Mouse (Mus musculus) heart, postnatal 14 days (tissue): ENCODE measurements around the gene Clip3. TPM values are rescaled to one million over a fixed set of nuclear protein-coding genes. Genes with fewer than 3 reads are reported as not detected.

Source experiments
- DNase-seq, 2 experiments: peaks; one replicate each; pipeline ENCODE4 v3.0.0; 2021 to 2022
- intact Hi-C: fragments of 180-260 bp; cut with DNase I; formaldehyde crosslinking; loops from one replicate; pipeline ENCODE4 v1.15.1; 2025
- total RNA-seq, 2 experiments: library from RNA; stranded (reverse); gene quantifications; 2 replicates each; pipeline ENCODE4 v1.2.3; 2021

Clip3 gene
- total RNA-seq, 2 experiments from 2014 or later = 7.0 to 14.1 TPM

GRCm38 (mm10) chr7:30322865-30323264, 31.3 kb downstream of the Clip3 start:
- intact Hi-C loops = no loop called here

DNA sequence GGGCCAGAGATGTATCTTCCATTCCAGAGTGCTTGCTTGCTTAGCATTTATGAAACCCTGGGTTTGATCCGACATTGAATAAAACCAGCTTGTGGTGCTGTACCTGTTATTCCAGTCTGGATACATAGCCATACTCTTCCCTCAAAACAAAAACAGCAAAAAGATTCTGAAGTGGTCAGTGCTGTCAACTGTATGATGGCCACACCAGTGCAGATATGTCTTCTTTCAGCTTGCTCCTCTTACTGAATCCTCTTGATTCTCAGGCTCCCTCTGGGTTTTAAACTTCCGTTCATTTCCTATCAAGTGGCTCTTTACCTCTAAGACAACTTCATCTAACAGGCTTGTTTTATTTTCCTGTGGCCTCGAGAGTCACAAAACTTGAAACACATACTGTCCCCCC, 32.3 kb downstream of the Clip3 start, which contains the start of gene Sdhaf1:
TSS of gene Sdhaf1 (minus strand) at position 101 of the 400 bp plus-strand sequence.
- no peak for DNase-seq
- intact Hi-C loops = no loop called here

More at GRCm38 (mm10) chr7:30322865-30323264, 31.3 kb downstream of the Clip3 start:
- DNase-seq = no peak

GRCm38 (mm10) chr7:30324300-30324944, 32.9 kb downstream of the Clip3 start:
- no peak for DNase-seq
- intact Hi-C loops = no loop called here

DNA sequence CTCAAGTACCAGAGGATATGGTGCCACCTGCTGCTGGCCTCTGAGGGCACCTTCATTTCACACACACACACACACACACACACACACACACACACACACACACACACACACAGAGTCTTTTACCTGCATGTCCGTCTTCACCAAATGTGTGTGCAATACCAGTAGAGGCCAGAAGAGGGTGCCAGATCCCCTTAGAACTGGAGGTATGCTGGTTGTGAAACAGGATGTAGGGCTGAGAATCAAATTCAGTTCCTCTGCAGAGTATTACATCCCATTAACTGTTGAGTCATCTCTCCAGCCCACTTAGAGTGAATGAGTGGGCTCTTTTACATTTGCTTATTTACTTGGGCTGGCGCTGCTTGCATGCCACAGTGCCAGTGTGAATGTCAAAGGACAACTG, 33.8 kb downstream of the Clip3 start:
- DNase-seq = peak in 1 of 2 experiments; percentile 59
- intact Hi-C loops = no loop called here

- intact Hi-C loops = no loop called here
- DNase-seq = no peak
Measured at GRCm38 (mm10) chr7:30326427-30326826, 34.9 kb downstream of the Clip3 start.

DNA sequence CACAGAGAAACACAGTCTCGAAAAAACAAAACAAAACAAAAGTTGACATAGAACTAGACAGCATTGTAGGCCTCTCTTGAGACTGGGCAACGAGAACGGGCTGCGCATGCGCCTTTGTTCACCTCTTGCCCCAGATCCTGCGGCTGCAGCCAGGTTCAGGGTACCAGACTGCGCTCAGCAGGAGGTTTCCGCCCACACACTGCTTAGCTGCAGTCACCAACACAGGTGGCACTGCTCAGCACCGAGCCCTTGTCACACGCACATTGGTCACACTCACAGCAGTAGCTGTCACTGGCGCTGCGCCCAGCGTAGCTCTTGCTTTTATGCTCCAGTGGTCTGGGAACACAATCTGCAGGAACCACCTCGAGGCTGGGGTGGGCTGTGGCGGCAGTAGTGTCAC, 35.6 kb downstream of the Clip3 start:
- intact Hi-C loops = no loop called here
- no peak for DNase-seq

DNA sequence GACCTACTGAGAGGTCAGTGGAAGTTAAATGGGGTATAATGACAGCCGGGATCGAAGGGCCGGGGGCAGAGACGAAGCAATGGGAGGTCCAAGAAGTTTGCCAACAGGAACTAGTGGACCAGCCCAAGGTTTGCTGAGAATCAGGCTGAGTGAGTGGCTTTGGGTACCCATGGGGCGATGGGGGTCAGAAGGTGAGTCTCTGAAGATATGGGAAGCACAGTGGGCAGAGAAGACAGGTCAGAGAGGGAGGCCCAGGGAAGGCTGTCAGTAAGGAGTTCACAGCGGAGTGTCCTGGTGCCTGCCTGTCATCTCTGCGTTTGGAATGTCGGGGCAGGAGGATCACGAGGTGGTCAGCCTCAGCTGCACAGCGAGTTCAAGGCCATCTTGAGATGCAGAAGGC, 36.9 kb downstream of the Clip3 start:
- intact Hi-C loops = no loop called here
- DNase-seq = no peak

- DNase-seq = peak; percentile 54 to 77
- intact Hi-C loops = no loop called here
Measured at GRCm38 (mm10) chr7:30331887-30332286, 40.4 kb downstream of the Clip3 start.

- intact Hi-C loops = no loop called here
- no peak for DNase-seq
Measured at GRCm38 (mm10) chr7:30332622-30333259, 41.2 kb downstream of the Clip3 start.

DNA sequence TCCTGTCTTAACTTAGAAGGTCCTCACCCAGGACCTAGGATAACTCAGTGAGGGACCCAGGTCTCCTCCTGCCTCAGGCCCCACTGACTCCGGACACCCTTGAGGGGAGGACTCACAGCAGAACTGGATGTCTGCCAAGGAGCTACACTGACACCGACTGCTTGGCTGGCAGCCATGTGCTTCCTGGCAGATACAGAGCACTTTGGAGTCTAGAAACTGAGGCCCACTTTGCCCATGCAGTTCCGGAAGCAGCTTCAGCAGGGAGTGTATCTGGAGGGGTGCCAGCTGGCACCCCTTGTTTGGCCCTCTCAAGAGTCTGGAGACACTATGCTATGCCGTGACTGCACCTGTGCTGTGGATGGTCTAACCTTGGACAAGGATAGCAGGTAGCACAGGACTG, 41.9 kb downstream of the Clip3 start:
- intact Hi-C loops = no loop called here

GRCm38 (mm10) chr7:30334563-30334962, 43.0 kb downstream of the Clip3 start:
- DNase-seq = no peak
- intact Hi-C loops = no loop called here

More for the DNA sequence above, 41.9 kb downstream of the Clip3 start:
- DNase-seq = peak; percentile 63 to 66

DNA sequence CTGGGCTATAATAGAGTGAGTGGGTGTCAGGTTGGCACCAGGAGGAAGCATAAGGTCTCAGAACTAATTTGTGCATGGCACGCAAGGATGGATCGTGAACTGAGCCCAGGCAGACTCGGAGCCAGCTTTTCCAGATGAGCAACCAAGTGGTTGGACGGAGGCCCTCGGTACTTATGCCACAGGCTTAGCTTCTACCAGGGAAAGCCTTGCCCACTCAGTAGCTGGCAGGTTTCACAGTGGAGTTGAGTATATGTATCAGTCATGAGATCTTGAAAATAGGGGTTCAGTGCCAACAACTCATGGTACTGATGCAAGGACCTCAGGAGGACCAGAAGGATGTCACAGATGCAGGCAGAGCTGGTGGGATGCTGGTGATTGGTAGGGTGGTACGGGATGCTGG, 44.2 kb downstream of the Clip3 start:
- DNase-seq = no peak
- intact Hi-C loops = no loop called here

DNA sequence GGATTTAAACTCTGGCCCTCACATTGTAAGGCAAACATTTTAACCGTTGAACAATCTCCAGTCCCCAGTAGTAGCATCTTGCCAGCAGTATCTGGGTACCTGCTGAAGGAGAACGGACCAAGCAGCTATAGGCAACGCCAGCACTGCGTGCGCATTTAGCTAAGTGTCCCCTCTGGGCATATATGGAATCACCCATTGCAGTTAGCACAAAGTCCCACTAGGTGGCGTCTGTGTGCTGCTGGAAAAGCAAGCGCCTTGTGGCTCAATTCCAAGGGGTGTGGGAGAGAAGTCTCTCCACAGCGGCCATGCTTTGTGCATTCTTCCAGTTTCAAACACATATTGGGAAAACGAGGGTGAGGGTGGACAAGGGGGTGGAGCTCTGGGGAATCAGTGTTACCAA, 44.9 kb downstream of the Clip3 start:
- intact Hi-C loops = no loop called here
- DNase-seq = peak; percentile 82 to 89

GRCm38 (mm10) chr7:30339432-30340109, 48.0 kb downstream of the Clip3 start:
- intact Hi-C loops = no loop called here
- DNase-seq = no peak

GRCm38 (mm10) chr7:30346635-30347379, 55.3 kb downstream of the Clip3 start:
- intact Hi-C loops = no loop called here
- DNase-seq = peak; percentile 70 to 81

DNA sequence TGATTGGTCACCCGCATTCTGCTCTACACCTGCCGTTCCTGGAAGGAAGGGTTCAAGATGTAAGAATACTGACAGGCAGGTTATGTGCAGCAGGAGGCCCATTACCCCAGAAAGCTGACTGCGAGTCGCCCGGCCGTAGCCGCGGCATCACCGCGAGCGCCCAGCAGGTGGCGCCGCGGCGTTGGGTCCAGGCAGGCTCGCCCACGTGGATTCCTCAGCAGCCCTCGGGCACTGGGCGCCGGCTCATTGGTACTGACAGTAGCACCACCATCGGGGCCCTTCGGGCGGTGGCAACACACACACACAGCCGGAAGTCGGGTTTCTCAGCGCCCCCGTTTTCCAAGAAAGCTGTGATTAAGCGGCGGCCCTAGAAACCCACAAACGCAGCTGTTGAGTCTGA, 56.3 kb downstream of the Clip3 start:
- DNase-seq = peak; percentile 60 to 68
- intact Hi-C loops = no loop called here

DNA sequence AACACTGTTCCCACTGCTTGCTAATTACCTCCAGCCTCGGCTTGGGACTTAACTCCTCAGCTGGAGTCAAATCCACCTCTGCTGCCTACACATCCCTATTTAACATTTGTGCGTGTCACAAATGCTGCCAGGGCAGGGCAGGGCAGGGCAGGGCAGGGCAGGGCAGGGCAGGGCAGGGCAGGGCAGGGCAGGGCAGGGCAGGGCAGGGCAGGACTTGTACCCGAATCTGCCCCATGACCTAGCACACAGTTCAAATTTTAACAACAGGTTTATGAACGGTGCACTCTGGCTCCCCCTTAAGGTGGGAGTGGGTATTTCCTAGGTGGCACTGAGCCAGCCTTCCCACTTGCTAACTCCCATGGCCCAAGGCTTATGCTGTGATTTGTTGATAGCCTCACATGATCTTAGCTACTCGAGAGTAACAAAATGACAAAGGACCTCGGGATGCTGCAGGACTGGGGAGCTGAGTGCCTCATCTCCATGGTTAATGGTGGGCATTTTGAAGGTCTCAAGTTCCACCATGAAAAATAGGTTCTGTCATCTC, 61.8 kb downstream of the Clip3 start:
- peak; percentile 53 to 79 for DNase-seq

DNA sequence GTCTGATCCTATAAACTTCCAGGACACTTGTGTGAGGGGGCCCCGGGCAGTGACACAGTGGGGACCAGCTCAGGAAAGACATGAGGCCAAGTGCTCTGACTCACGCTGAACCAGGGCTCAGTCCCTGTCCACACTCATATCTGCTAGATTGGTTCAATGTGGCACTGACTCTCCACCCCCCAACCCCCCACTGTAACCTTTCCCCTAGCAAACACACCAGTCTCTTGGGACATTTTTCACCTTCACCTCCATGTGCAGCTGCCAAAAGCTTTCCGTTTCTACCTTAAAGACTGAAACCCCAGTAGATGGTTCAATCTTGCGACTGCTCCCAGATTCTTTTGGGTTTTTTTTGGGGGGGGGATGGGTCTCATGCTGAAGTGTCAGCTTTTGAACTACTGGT, 62.5 kb downstream of the Clip3 start:
- DNase-seq = no peak
- intact Hi-C loops = no loop called here

More for the DNA sequence above, 61.8 kb downstream of the Clip3 start:
- intact Hi-C loops = no loop called here
